Mouse (Mus musculus): ENCODE data around the gene Tlnrd1. TPM values are rescaled to one million over a fixed set of nuclear protein-coding genes. Genes with fewer than 3 reads are reported as not detected.

The Tlnrd1 gene
- total and polyA plus RNA-seq, 3 experiments: 7.5 to 18.0 TPM; not detected in 1

DNA sequence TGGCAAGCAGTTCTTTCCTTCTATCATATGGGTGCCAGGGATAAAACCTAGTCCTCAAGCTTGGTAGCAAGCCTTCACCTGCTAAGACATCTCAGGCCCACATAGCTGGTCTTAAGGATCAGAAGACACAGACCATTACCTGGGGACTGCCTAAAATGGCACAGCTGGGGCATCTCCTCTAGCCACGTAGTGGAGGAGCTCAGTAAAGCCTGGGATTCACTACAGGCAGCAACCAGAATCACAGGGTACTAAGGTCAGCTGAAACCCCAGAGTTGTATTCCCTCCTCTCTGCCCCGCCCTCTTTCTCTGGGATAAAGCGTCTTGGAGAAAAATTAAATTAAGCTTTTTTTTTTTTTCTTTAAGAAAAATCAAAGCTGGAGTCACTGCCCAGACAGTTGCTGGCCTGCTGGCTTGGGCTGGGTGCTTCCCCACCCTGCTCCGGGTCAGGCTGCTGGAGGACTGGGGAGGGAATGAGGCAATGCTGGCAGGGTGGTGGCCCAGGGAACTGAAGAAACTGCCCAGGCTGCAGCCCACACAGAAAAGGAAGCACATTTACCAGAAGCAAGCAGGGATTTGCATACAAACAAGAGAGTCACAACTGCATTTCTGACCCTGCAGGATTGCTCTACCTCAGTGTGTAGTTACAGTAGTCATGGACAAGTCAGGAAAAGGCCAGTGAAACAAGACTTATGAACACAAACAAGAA, 24.6 kb downstream of the Tlnrd1 start:
- Histone ChIP-seq H3K79me2 (ENCODE audit: control insufficient read depth, insufficient read depth, low read length, poor library complexity) (no peaks in the 10 kb centered on the region), H3K9me3 (replicated peaks; ENCODE audit: insufficient read depth, low read length) (no peaks in the 10 kb centered on the region), H3K36me3 (ENCODE audit: control insufficient read depth in 1 of 2, insufficient read depth in 2 of 2, low read length in 2 of 2) (no peaks in the 10 kb centered on the region), H3K4me3 (ENCODE audit: control insufficient read depth in 1 of 2, insufficient read depth in 1 of 2, low read depth in 2 of 2, low read length in 2 of 2) (no peak overlapping the region), H3K27me3 (ENCODE audit: control insufficient read depth in 1 of 2, insufficient read depth in 2 of 2, low read length in 2 of 2) (peaks cover 0 to 6% of the 10 kb centered on the region in 2 experiments; a peak in 2 of 4 replicates), H3K4me1 (ENCODE audit: control insufficient read depth in 1 of 2, insufficient read depth in 2 of 2, low read length in 2 of 2) (peaks cover 0 to 4% of the 10 kb centered on the region in 2 experiments; a peak in 1 of 4 replicates), H3K9ac (ENCODE audit: control insufficient read depth, low read depth, low read length, poor library complexity, severe bottlenecking) (no peak overlapping the region), H3K27ac (ENCODE audit: control insufficient read depth, low read depth, low read length) (no peak overlapping the region)
- no peak for DNase-seq (ENCODE audit: low read depth, low spot score)
- TF ChIP-seq RAD21 (IDR thresholded peaks at IDR 0.05; ENCODE audit: low read depth, low read length) (no peak), ZC3H11A (IDR thresholded peaks at IDR 0.05; ENCODE audit: low read depth, low read length) (no peak), MXI1 (IDR thresholded peaks at IDR 0.05; ENCODE audit: low read depth, low read length) (no peak), TCF12 (IDR thresholded peaks at IDR 0.05; ENCODE audit: low read depth, low read length) (no peak), KAT2A (conservative IDR thresholded peaks at IDR 0.05; ENCODE audit: low read depth, low read length) (no peak), USF2 (IDR thresholded peaks at IDR 0.05; ENCODE audit: borderline replicate concordance in 1 of 2, insufficient read depth in 1 of 2, low read depth in 1 of 2, low read length in 2 of 2) (no peak), CTCF (IDR thresholded peaks at IDR 0.05 in 2 of 3, conservative IDR thresholded peaks at IDR 0.05 in 1 of 3; ENCODE audit: control insufficient read depth in 1 of 3, insufficient read depth in 1 of 3, low read depth in 2 of 3, low read length in 3 of 3, poor library complexity in 1 of 3, severe bottlenecking in 1 of 3) (no peak), CHD1 (IDR thresholded peaks at IDR 0.05; ENCODE audit: low read depth, low read length) (no peak), HCFC1 (IDR thresholded peaks at IDR 0.05; ENCODE audit: low read depth, low read length) (no peak), TAL1 (IDR thresholded peaks at IDR 0.05; ENCODE audit: low read length) (no peak), GABPA (IDR thresholded peaks at IDR 0.05; ENCODE audit: low read depth, low read length) (no peak), SIN3A (IDR thresholded peaks at IDR 0.05; ENCODE audit: low read length) (no peak), ZKSCAN1 (IDR thresholded peaks at IDR 0.05; ENCODE audit: low read depth, low read length) (no peak)

DNA sequence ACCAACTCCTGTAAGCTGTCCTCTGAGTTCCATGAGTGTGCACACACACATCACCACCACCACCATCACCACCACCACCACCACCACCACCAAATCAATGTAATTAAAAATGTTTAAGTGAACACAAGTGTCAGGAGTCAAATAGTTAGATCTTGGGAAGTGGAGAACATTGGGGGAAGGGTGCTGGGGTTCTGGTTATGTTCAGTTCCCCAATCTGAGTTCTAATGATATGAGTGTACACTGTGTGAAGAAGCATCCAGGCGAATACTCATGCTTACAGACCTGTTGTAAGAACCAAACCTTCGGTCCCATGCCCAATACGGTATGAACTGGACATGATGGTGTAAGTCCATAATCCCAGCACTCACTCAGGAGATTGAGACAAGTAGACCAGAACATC, 26.2 kb downstream of the Tlnrd1 start:
- TF ChIP-seq EP300 (IDR thresholded peaks at IDR 0.05; ENCODE audit: low read depth in 1 of 2, low read length in 2 of 2): no peak
- no peak for TF ChIP-seq GATA1 (IDR thresholded peaks at IDR 0.05; ENCODE audit: low read depth, low read length)
- TF ChIP-seq UBTF (IDR thresholded peaks at IDR 0.05; ENCODE audit: borderline replicate concordance, insufficient read depth, low read depth, low read length): no peak
- TF ChIP-seq ETS1 (IDR thresholded peaks at IDR 0.05; ENCODE audit: low read depth, low read length): no peak
- no peak for TF ChIP-seq CHD1 (IDR thresholded peaks at IDR 0.05; ENCODE audit: low read depth, low read length)
- no peak for TF ChIP-seq TBP (IDR thresholded peaks at IDR 0.05; ENCODE audit: low read depth, low read length)
- no peak for TF ChIP-seq TAL1 (IDR thresholded peaks at IDR 0.05; ENCODE audit: low read length)
- TF ChIP-seq GABPA (IDR thresholded peaks at IDR 0.05; ENCODE audit: low read depth, low read length): no peak
- TF ChIP-seq POLR2A (IDR thresholded peaks at IDR 0.05; ENCODE audit: control insufficient read depth in 1 of 2, insufficient read depth in 1 of 2, low read depth in 1 of 2, low read length in 2 of 2, poor library complexity in 1 of 2): no peak
- TF ChIP-seq ZMIZ1 (IDR thresholded peaks at IDR 0.05; ENCODE audit: low read depth, low read length): no peak
- TF ChIP-seq MYC (IDR thresholded peaks at IDR 0.05; ENCODE audit: low read depth, low read length): no peak
- TF ChIP-seq USF2 (IDR thresholded peaks at IDR 0.05; ENCODE audit: borderline replicate concordance in 1 of 2, insufficient read depth in 1 of 2, low read depth in 1 of 2, low read length in 2 of 2): no peak
- TF ChIP-seq POLR2AphosphoS5 (IDR thresholded peaks at IDR 0.05; ENCODE audit: borderline replicate concordance, low read depth, low read length): no peak
- no peak for TF ChIP-seq BHLHE40 (IDR thresholded peaks at IDR 0.05; ENCODE audit: borderline replicate concordance, low read depth, low read length)
- no peak for TF ChIP-seq SIN3A (IDR thresholded peaks at IDR 0.05; ENCODE audit: low read length)
- no peak for TF ChIP-seq HCFC1 (IDR thresholded peaks at IDR 0.05; ENCODE audit: low read depth, low read length)
- no peak for TF ChIP-seq MAX (IDR thresholded peaks at IDR 0.05; ENCODE audit: low read length)
- TF ChIP-seq SMC3 (IDR thresholded peaks at IDR 0.05; ENCODE audit: low read depth, low read length): no peak
- TF ChIP-seq TCF12 (IDR thresholded peaks at IDR 0.05; ENCODE audit: low read depth, low read length): no peak
- TF ChIP-seq NRF1 (IDR thresholded peaks at IDR 0.05; ENCODE audit: insufficient read depth, low read depth, low read length, poor library complexity, severe bottlenecking): no peak
- Histone ChIP-seq H3K27me3 (ENCODE audit: control insufficient read depth in 1 of 2, insufficient read depth in 2 of 2, low read length in 2 of 2) (no peaks in the 10 kb centered on the region; a peak in 2 of 4 replicates), H3K27ac (ENCODE audit: control insufficient read depth, low read depth, low read length) (no peak overlapping the region), H3K36me3 (ENCODE audit: control insufficient read depth in 1 of 2, insufficient read depth in 2 of 2, low read length in 2 of 2) (no peaks in the 10 kb centered on the region), H3K4me3 (ENCODE audit: control insufficient read depth in 1 of 2, insufficient read depth in 1 of 2, low read depth in 2 of 2, low read length in 2 of 2) (no peak overlapping the region), H3K4me1 (ENCODE audit: control insufficient read depth in 1 of 2, insufficient read depth in 2 of 2, low read length in 2 of 2) (peaks cover 0 to 4% of the 10 kb centered on the region in 2 experiments; a peak in 1 of 4 replicates), H3K9me3 (replicated peaks; ENCODE audit: insufficient read depth, low read length) (no peaks in the 10 kb centered on the region), H3K9ac (ENCODE audit: control insufficient read depth, low read depth, low read length, poor library complexity, severe bottlenecking) (no peak overlapping the region), H3K79me2 (ENCODE audit: control insufficient read depth, insufficient read depth, low read length, poor library complexity) (no peaks in the 10 kb centered on the region)
- no peak for DNase-seq (ENCODE audit: low read depth, low spot score)

All from MEL (cell line).